Mouse (Mus musculus) frontal cortex, adult (tissue): ENCODE data around the gene Mief1.

Source experiments
- ATAC-seq: cut with Nextera tagmentation; 2 replicates; pipeline ENCODE4 v1.9.2; 2017; ENCODE audit warnings: mild to moderate bottlenecking, moderate library complexity, mixed read lengths; ENCODE audit not compliant: low TSS enrichment

Mief1 gene

GRCm38 (mm10) chr15:80263610-80264575 lies 30.1 kb downstream of the Mief1 start, which contains the start of gene Rps19bp1:
Gene Rps19bp1 (minus strand): TSS chr15:80264315.
- peak; percentile 90 for ATAC-seq

- peak; percentile 76 for ATAC-seq
Observed at GRCm38 (mm10) chr15:80266281-80266680, 32.5 kb downstream of the Mief1 start.

- no peak for ATAC-seq
Observed at GRCm38 (mm10) chr15:80271858-80272396, 38.1 kb downstream of the Mief1 start.

- ATAC-seq = no peak
Observed at GRCm38 (mm10) chr15:80277107-80277506, 43.3 kb downstream of the Mief1 start.

- no peak for ATAC-seq
Observed at GRCm38 (mm10) chr15:80277625-80278024, 43.8 kb downstream of the Mief1 start.

GRCm38 (mm10) chr15:80278121-80278759 lies 44.4 kb downstream of the Mief1 start:
- peak; percentile 91 for ATAC-seq

GRCm38 (mm10) chr15:80279053-80279452 lies 45.2 kb downstream of the Mief1 start:
- peak; percentile 18; the same call in 1 of the 2 replicates for ATAC-seq

GRCm38 (mm10) chr15:80280646-80281045 lies 46.8 kb downstream of the Mief1 start:
- no peak for ATAC-seq

- peak; percentile 63 for ATAC-seq
Observed at GRCm38 (mm10) chr15:80286851-80287415, 53.1 kb downstream of the Mief1 start, which contains the start of gene Cacna1i. Gene Cacna1i (plus strand): TSS chr15:80287238.

- no peak for ATAC-seq
Observed at GRCm38 (mm10) chr15:80288036-80288435, 54.2 kb downstream of the Mief1 start.

- ATAC-seq = peak; percentile 39; the same call in 1 of the 2 replicates
Observed at GRCm38 (mm10) chr15:80289436-80289835, 55.6 kb downstream of the Mief1 start.

- ATAC-seq = no peak
Observed at GRCm38 (mm10) chr15:80297146-80297545, 63.3 kb downstream of the Mief1 start.
